Mouse (Mus musculus) left cerebral cortex, adult 18-20 months (tissue): ENCODE measurements around the gene Hnrnpa0. TPM values are rescaled to one million over a fixed set of nuclear protein-coding genes. Genes with fewer than 3 reads are reported as not detected.

Experiments
- total RNA-seq, 2 experiments: library from RNA; stranded (reverse); gene quantifications; 2 replicates each; pipeline ENCODE4 v1.2.3; 2021

Hnrnpa0 gene
- total RNA-seq, 2 experiments from 2014 or later, result 125 to 127 TPM

Other genes with a start within 250 kb of the Hnrnpa0 start
- gene Spock1, start 220.2 kb downstream of the Hnrnpa0 start, total RNA-seq, result 100 to 1,000 TPM; 279 to 300 TPM
- 10 to 100 TPM; 30.1 to 33.9 TPM for gene Klhl3, start 15.0 kb downstream of the Hnrnpa0 start, total RNA-seq
- 10 to 100 TPM; 29.6 to 33.2 TPM for gene Idnk, start 29.1 kb upstream of the Hnrnpa0 start, total RNA-seq
- 100 to 1,000 TPM; 155 to 162 TPM for gene Ubqln1, start 87.1 kb upstream of the Hnrnpa0 start, total RNA-seq
- 10 to 100 TPM; 17.4 to 18.2 TPM for gene Gkap1, start 147.1 kb upstream of the Hnrnpa0 start, total RNA-seq
- 1 to 10 TPM; 3.6 to 3.8 TPM for gene Kif27, start 230.6 kb upstream of the Hnrnpa0 start, total RNA-seq